Mouse (Mus musculus) E14TG2a.4 (cell line): ENCODE data around the gene Sema3f.

Source experiments
- H3K27me3 ChIP-seq: 2 replicates; pipeline ENCODE4 v1.6.1; 2014; ENCODE audit warnings: low read length, control low read depth; ENCODE audit not compliant: insufficient read depth
- H3K36me3 ChIP-seq: 2 replicates; pipeline ENCODE4 v1.6.1; 2014; ENCODE audit warnings: low read length, control low read depth; ENCODE audit not compliant: insufficient read depth
- H3K4me1 ChIP-seq: replicated peaks from 2 replicates; pipeline ENCODE4 v1.6.1; 2014; ENCODE audit warnings: low read depth, low read length, control low read depth
- H3K4me3 ChIP-seq: replicated peaks from 2 replicates; pipeline ENCODE4 v1.5.1; 2014; ENCODE audit warnings: mild to moderate bottlenecking, low read length
- H3K9me3 ChIP-seq: 2 replicates; pipeline ENCODE4 v1.6.1; 2014; ENCODE audit warnings: low read length, control low read depth
- CTCF ChIP-seq: conservative IDR thresholded peaks from 2 replicates; pipeline ENCODE4 v1.5.1; 2014; ENCODE audit warnings: low read length
- NANOG ChIP-seq: IDR thresholded peaks from 2 replicates; pipeline ENCODE4 v1.6.1; 2014; ENCODE audit warnings: borderline replicate concordance, low read length, mixed read lengths
- POU5F1 ChIP-seq: IDR thresholded peaks from 2 replicates; pipeline ENCODE4 v1.6.1; 2014; ENCODE audit warnings: low read length, borderline replicate concordance

Gene Sema3f

DNA sequence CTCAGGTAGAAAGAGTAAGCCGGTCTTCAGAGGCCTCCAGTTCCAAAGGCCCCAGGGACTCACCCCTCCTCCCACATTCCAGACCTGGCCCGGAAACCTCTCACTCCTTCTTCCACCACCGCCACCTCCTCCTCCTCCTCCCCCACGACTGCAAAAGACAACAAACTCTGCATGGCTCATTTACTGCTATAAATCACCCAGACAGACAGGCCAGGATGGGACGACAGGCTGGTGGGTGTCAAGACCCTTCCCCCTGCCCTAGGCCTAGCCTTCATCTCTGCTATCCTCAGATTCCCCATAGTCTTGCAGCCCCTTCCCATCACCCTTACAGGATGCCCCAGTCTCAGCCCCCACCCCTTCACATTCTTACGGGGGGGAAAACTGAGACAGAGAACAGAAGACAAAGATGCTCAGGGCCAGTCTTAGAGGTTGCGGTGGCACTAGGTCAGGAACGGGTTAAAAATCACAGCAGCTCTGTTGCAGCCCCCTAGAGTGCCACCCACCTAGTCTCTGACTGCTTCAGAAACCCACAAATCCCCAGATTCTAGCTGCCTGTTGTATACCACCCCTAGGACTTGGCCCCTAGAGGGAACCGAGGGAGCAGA is 10.8 kb downstream of the Sema3f start:
- peaks cover 33% of the 10 kb centered on the region for H3K27me3 ChIP-seq
- no peaks in the 10 kb centered on the region for H3K36me3 ChIP-seq
- H3K9me3 ChIP-seq: no peaks in the 10 kb centered on the region
- TF ChIP-seq NANOG: no peak
- TF ChIP-seq POU5F1: no peak
- TF ChIP-seq CTCF: no peak
- H3K4me3 ChIP-seq: peak overlapping the region; percentile 61
- H3K4me1 ChIP-seq: peaks cover 56% of the 10 kb centered on the region

DNA sequence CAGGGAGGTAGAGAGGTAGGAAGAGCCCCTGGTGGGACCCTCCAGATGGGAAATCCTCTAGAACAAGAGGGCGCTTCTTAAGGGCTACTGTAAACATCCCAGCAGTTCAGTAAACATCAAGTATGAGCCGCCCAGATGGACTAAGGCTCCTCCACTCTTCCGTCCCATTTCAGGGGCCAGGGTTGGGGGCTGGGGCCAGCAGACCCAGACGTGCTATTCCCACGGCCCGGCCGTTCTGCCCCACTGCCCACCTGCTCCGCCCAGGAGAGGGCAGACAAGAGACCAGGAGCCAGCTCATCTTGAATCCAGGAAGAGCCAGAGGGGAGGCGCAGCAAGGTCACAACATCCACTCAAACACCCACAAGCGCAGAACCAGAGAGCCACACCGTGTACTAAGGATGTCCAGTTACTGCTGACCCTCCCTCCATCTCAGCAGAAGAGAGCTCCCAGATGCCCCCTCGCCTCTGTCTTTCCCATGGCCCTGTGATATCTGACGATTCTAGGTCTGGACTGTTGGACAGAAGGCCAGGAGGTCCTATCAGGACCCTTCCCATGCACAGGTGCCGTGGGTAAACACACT is 11.6 kb downstream of the Sema3f start:
- H3K36me3 ChIP-seq: no peaks in the 10 kb centered on the region
- no peaks in the 10 kb centered on the region for H3K9me3 ChIP-seq
- no peak for TF ChIP-seq CTCF
- TF ChIP-seq POU5F1: no peak
- no peak for TF ChIP-seq NANOG
- peaks cover 48% of the 10 kb centered on the region for H3K4me1 ChIP-seq
- peaks cover 30% of the 10 kb centered on the region for H3K27me3 ChIP-seq
- peak overlapping the region; percentile 61 for H3K4me3 ChIP-seq

DNA sequence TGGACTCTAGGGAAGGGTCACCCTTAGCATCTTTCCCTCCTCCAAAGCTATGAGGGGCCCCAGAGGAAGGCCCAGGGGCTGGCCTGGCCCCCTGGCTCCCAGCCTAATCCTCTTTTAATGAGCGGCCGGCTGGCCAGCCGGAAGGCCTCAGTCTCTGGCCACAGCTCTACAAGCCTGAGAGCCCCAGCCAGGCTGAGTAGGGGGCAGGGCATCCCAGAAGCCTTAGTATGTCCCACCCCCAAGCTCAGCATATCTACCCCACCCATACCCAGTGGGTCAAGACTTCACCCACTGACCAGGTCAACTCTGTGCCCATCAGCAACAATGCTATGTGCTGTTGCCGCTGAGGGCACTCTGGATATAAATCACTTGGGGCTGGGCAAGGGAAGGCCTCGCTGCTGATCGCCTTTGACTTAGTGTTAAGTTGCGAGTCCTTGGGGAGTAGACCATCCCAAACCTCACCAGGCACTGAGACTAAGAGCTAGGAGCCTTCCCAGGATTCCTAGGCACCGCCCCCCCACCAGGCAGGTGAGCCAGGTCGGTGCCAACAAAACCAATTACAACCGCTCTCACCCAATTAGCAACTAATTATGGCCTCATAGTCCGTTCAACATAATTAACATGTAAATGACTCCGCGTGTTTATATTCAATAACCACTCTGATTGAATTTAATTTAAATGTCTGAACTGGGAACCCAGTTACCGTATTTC is 12.3 kb downstream of the Sema3f start:
- TF ChIP-seq CTCF (no peak), POU5F1 (no peak)
- H3K27me3 ChIP-seq: peaks cover 22% of the 10 kb centered on the region
- no peaks in the 10 kb centered on the region for H3K9me3 ChIP-seq
- peaks cover 48% of the 10 kb centered on the region for H3K4me1 ChIP-seq
- peak overlapping the region; percentile 61 for H3K4me3 ChIP-seq
- no peaks in the 10 kb centered on the region for H3K36me3 ChIP-seq

DNA sequence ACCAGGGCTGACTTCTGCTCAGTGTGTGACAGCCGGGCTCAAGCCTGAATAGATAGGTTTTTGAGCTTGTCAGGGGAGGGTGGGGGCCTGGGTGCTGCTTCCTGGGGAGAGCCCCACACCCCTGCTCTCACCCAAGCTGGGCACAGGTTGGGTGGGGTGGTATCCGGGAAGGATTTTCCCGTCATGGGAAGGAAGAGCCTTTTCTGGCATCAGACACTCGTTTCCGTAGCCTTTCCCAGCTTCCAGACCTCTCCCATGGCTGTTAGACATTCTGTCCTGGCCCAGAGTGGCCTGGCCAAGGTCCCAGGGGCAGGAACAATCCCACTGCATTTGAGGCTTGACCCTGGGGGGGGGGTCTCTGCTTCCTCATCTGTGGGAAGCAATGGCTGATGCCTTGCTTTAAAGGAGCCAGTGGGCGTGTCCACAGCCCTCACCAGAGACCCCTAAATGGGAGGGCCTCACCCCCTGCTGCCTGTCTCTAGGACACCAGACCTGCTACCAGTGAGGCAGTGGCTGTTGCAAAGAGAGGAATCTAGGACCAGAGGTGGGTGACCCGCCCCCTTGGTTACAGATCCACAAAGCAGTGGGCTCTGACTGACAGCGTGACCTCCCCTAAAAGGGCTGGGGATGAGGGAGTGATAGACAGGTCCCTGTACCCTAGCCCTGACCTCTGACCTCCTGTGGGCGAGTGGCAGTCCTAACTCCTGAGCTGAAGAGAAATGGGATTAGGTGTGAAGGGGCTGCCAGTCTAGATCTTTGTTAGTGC is 13.2 kb downstream of the Sema3f start:
- Histone ChIP-seq H3K4me3 (no peak overlapping the region), H3K36me3 (no peaks in the 10 kb centered on the region), H3K4me1 (peaks cover 49% of the 10 kb centered on the region), H3K27me3 (peaks cover 19% of the 10 kb centered on the region), H3K9me3 (no peaks in the 10 kb centered on the region)
- TF ChIP-seq CTCF: no peak

DNA sequence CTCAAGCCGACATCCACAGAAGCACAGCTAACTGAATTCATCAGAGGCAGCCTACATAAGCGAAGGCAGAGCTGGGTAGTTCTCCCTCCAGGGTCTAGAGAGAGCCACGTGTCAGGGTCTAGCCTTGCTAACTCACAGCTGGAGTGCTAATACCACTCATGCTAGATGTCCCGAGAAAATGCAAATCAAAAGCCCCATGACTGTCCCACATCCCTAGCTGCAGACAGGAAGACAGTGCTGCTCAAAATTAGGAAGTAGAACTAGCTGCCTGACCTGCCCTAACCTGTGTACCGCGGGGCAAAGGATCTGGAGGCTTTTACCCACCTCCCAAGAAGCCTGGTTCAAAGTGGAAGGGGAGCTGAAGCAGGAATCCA is 14.2 kb downstream of the Sema3f start:
- H3K36me3 ChIP-seq: no peaks in the 10 kb centered on the region
- no peak overlapping the region for H3K4me3 ChIP-seq
- H3K27me3 ChIP-seq: peaks cover 19% of the 10 kb centered on the region
- peaks cover 56% of the 10 kb centered on the region for H3K4me1 ChIP-seq
- no peaks in the 10 kb centered on the region for H3K9me3 ChIP-seq
- no peak for TF ChIP-seq POU5F1
- no peak for TF ChIP-seq NANOG
- no peak for TF ChIP-seq CTCF

DNA sequence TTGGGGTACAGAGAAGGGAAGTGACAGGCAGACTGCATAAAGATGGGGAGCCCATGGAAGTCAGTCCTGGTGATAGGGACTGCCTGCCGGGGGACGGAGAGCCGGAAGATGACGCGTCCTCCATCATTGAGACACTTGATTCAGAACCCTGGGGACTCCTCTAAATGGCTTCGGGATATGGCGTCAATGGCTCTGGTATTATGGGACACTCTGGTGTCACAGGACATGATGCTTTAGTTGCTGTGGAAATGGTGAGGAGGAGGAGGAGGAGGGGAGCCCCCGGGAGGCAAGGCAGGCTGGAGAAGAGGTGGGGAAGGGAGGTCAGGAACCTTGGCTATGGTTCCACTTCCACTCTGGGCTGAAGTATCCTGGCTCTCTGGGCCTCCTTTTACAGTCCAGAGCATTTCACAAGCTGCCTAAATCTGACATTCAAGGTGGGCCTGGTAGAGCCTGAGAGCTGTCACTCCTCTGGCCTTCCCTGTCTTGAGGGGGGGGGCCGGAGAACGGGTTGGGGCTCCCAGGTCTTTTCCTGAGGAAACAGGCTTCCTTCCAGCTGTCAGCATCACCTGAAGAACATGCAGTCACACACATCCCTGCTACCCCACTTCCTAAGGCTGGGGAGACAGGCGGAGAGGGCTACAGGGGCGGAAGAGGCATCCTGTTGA is 14.7 kb downstream of the Sema3f start:
- no peaks in the 10 kb centered on the region for H3K36me3 ChIP-seq
- TF ChIP-seq CTCF: no peak
- TF ChIP-seq NANOG: no peak
- TF ChIP-seq POU5F1: no peak

DNA sequence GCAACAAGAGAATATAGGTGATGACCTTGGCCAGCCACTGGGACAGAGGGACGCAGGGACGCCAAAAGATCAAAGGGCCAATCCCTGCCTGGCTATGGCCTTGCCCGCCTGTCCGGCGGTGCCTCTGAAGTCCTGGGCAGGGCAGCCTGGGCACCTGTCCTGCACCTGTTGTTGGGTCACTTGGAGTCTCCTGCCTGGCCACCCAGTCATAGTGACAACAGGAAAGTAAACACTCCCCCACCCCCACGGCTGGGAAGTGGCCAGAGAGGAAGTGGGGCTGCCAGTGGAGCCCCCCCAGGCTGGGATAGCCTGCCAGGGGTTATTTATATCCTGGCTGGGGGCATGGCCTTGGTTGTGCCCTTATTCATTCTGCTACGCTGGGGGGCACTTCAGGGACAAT is 15.6 kb downstream of the Sema3f start:
- H3K36me3 ChIP-seq: no peaks in the 10 kb centered on the region
- peaks cover 55% of the 10 kb centered on the region for H3K4me1 ChIP-seq
- H3K4me3 ChIP-seq: no peak overlapping the region
- no peak for TF ChIP-seq NANOG
- no peak for TF ChIP-seq POU5F1
- no peak for TF ChIP-seq CTCF
- H3K27me3 ChIP-seq: peaks cover 17% of the 10 kb centered on the region
- H3K9me3 ChIP-seq: no peaks in the 10 kb centered on the region

More for the DNA sequence above, 14.7 kb downstream of the Sema3f start:
- peaks cover 58% of the 10 kb centered on the region for H3K4me1 ChIP-seq
- H3K4me3 ChIP-seq: no peak overlapping the region
- no peaks in the 10 kb centered on the region for H3K9me3 ChIP-seq
- peaks cover 16% of the 10 kb centered on the region for H3K27me3 ChIP-seq

DNA sequence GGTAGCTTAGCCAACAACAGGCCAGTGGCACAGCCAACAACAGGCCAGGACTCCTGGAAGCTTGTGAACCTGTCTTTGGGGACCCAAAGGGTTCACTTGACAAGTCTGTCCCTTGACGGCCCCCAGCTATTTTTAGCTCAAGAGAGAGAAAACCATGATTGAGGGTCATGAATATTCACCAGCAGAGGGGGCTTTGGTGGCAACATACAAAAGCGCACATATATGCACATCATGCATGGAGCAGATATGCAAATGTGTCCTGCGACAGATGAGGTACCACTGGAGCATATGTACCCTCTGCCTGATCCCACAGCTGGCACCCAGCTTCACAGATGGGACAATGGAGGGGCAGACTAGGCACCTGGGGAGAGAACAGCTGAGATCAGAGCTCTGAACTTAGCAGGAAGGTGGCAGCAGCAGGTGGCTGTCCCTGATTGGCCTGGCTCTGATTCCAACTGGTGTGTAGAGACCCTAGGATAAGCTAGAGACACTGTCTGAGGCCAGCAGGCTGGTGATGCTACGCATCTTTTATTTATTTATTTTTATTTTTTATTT is 16.8 kb downstream of the Sema3f start:
- 0 out of 2 replicates have a peak, but pooled peaks cover 4% of the 10 kb centered on the region for H3K36me3 ChIP-seq

More for the DNA sequence above, 16.8 kb downstream of the Sema3f start:
- H3K27me3 ChIP-seq: peaks cover 27% of the 10 kb centered on the region
- H3K9me3 ChIP-seq: no peaks in the 10 kb centered on the region
- peaks cover 43% of the 10 kb centered on the region for H3K4me1 ChIP-seq
- H3K4me3 ChIP-seq: no peak overlapping the region
- TF ChIP-seq CTCF (no peak), NANOG (no peak), POU5F1 (no peak)
